Mouse (Mus musculus): ENCODE measurements around the gene Hist1h4b.

Gene Hist1h4b

GRCm38 (mm10) chr13:23799405-23799804, 42.6 kb downstream of the Hist1h4b start:
- no peak for DNase-seq (ENCODE audit: extremely low spot score, low spot score)

DNA sequence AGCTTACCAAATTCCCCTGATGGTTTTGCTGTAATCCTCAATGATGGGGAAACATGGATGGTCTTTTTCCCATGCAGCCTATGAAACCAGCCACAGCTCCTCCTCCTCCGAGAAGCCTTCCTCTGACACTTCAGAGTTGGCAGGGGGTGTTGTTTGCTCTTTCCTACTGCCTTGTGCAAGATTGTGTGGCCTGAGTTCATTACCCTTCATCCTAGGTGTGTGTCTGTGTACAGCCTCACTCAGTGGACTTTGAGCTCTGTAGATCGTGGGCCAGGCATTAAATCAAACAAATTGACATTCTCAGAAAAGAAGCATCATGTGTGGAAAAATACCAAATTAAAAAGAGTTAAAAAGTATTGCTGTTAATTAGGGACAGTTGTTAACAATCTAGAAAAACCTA, 47.7 kb downstream of the Hist1h4b start:
- no peak for DNase-seq (ENCODE audit: extremely low spot score, low spot score)

DNA sequence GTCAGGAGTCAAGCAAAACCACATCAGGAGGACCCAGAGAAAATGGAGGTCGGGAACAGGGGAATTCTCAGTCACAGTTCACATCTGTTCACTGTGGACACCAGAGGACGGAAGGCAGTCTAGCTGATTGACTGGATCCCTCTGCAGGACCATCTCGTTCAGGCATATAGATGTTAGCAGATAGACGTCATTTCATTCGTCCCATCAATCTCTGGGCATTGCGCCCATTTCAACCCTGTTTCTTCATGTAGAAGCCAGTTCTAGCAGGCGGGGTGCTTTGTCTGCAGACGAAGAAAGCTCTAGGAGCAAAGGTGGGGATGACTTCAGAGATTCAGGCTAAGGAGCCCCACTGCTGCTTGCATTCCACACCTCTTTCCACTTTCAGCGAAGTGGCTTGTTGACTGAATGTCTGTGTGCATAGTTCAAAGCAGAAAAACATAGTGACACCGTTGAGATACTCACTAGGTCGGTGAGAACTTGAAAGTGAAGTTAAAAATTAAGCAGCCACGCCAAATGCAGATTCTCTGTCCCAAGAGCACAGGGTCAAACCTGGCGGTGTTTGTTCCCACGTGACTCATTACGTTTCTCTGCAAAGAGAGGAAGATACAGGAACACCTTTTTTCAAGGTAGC, 49.7 kb downstream of the Hist1h4b start, which contains the start of gene Slc17a2:
Gene Slc17a2 (plus strand): TSS at position 572 of the 631 bp plus-strand sequence.
- no peak for DNase-seq (ENCODE audit: extremely low spot score, low spot score)

All from neural tube, embryonic 10.5 days (tissue).